Mouse (Mus musculus) liver, embryonic 12.5 days (tissue): Measurements from ENCODE around the gene Psma7. TPM values are rescaled to one million over a fixed set of nuclear protein-coding genes. Genes with fewer than 3 reads are reported as not detected.

Experiments used
- ATAC-seq: fragments of 200-750 bp; cut with Nextera tagmentation; 2 replicates; pipeline ENCODE4 v1.8.0; 2017; ENCODE audit warnings: moderate number of reproducible peaks, mild to moderate bottlenecking, moderate library complexity
- H3K27ac ChIP-seq: fragments of 300-500 bp; sonication (generic); 2 replicates; pipeline ENCODE4 v1.5.1; 2016; ENCODE audit warnings: mild to moderate bottlenecking
- H3K27me3 ChIP-seq: fragments of 300-500 bp; sonication (generic); replicated peaks from 2 replicates; pipeline ENCODE4 v1.6.1; 2016; ENCODE audit warnings: mild to moderate bottlenecking, moderate library complexity
- H3K36me3 ChIP-seq: fragments of 300-500 bp; sonication (generic); 2 replicates; pipeline ENCODE4 v1.6.1; 2016; ENCODE audit warnings: mild to moderate bottlenecking, moderate library complexity
- H3K4me1 ChIP-seq: fragments of 300-500 bp; sonication (generic); 2 replicates; pipeline ENCODE4 v1.6.1; 2016
- H3K4me2 ChIP-seq: fragments of 300-500 bp; sonication (generic); 2 replicates; pipeline ENCODE4 v1.6.1; 2016; ENCODE audit warnings: mild to moderate bottlenecking, moderate library complexity
- H3K4me3 ChIP-seq: fragments of 300-500 bp; sonication (generic); 2 replicates; pipeline ENCODE4 v1.5.1; 2016; ENCODE audit warnings: mild to moderate bottlenecking, moderate library complexity
- H3K9ac ChIP-seq: fragments of 300-500 bp; sonication (generic); 2 replicates; pipeline ENCODE4 v1.6.1; 2016; ENCODE audit warnings: mild to moderate bottlenecking, moderate library complexity
- H3K9me3 ChIP-seq: fragments of 300-500 bp; sonication (generic); replicated peaks from 2 replicates; pipeline ENCODE4 v1.6.1; 2016; ENCODE audit warnings: mild to moderate bottlenecking, moderate library complexity
- WGBS: fragments of 180-500 bp; shearing (Covaris S2); methylation state at CpG from one replicate; pipeline ENCODE4 v1.1.7; 2016; ENCODE audit not compliant: insufficient replicate concordance; 5-methylcytosine and 5-hydroxymethylcytosine counted together
- polyA plus RNA-seq: library from polyadenylated mRNA; unstranded; fragments of >200 nt; fragmentation: Nextera tagmentation; extraction: Ambion mirVana; gene quantifications from 2 replicates; pipeline ENCODE4 v1.2.1, GENCODE M21; 2016

Gene Psma7
- 455 and 456 TPM in 2 replicates for polyA plus RNA-seq

DNA sequence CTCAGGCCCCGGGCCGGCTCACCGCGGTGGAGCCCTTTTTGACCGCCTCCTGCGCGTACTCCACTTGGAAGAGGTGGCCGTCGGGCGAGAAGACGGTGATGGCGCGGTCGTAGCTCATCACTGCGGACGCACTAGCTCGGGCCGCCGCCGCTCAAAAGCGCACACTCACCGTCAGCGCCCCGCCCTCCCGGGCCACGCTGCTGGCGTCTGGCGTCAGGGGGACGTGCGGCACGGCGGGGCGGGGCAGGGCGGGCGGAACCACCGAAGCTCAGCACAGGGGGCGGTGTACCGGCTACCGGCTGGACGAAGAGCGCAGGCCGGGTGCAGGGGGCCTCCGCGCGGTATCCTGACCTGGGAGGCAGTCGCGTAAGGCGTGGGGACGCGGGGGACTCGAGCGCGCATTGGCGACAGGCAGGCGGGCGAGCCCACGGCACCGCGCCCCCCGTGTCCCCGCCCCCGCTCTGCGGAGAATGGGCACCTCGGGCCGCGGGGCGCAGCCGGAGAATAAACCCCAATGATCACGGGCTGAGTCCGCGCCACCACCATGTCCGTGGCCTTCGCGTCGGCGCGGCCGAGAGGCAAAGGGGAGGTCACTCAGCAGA lies at the start of gene Psma7, which contains the start of gene Ss18l1:
Gene Psma7, minus strand, starts transcription at position 178 of the 602 bp plus-strand sequence.
Gene Ss18l1, plus strand, starts transcription at position 254 of the 602 bp plus-strand sequence.
- Histone ChIP-seq H3K4me2 (peak within 1 kb of the TSS; percentile 97), H3K27ac (peak within 1 kb of the TSS; percentile 92), H3K9me3 (no peaks in the 10 kb centered on the region), H3K4me1 (peaks cover 38% of the 10 kb centered on the region), H3K9ac (peak within 1 kb of the TSS; percentile 90), H3K27me3 (peaks cover 17% of the 10 kb centered on the region; the same call in 1 of the 2 replicates), H3K4me3 (peak within 1 kb of the TSS; percentile 96), H3K36me3 (peaks cover 25% of the 10 kb centered on the region)
- under 1% methylated on average over 74 of the region's 78 CpGs for WGBS
- ATAC-seq, result peak; percentile 96

GRCm38 (mm10) chr2:180090285-180090684 lies 48.1 kb upstream of the Psma7 start:
- no peak overlapping the region for H3K4me2 ChIP-seq
- 64% methylated on average over 11 of the region's 11 CpGs for WGBS
- H3K36me3 ChIP-seq, result peaks cover 18% of the 10 kb centered on the region
- ATAC-seq, result no peak
- no peaks in the 10 kb centered on the region for H3K4me1 ChIP-seq
- no peak overlapping the region for H3K4me3 ChIP-seq
- no peak overlapping the region for H3K9ac ChIP-seq
- H3K27ac ChIP-seq, result no peak overlapping the region
- peaks cover 22% of the 10 kb centered on the region; the same call in 1 of the 2 replicates for H3K27me3 ChIP-seq
- H3K9me3 ChIP-seq, result no peaks in the 10 kb centered on the region

DNA sequence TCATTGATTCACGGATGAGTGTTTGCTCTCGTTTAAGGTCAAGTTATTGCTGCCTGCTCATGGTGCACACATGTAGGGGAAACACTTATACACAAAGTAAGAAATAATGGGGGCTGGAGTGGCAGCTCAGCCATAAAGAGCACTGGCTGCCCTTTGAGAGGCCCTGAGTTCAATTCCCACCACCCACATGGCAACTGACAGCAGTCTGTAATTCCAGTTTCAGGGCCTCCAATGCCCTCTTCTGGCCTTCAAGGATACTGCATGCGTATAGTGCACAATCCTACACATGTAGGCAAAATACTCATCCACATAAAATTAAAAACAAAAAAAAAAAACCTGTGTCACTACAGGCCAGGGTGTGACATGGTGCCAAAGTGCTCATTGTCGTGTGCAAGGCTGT lies 45.2 kb upstream of the Psma7 start:
- no peak for ATAC-seq
- Histone ChIP-seq H3K9ac (no peak overlapping the region), H3K9me3 (no peaks in the 10 kb centered on the region), H3K4me2 (no peak overlapping the region), H3K27me3 (peaks cover 20% of the 10 kb centered on the region; the same call in 1 of the 2 replicates), H3K4me1 (no peaks in the 10 kb centered on the region), H3K36me3 (peaks cover 32% of the 10 kb centered on the region), H3K27ac (no peak overlapping the region), H3K4me3 (no peak overlapping the region)
- 72% methylated on average over 4 of the region's 4 CpGs for WGBS

DNA sequence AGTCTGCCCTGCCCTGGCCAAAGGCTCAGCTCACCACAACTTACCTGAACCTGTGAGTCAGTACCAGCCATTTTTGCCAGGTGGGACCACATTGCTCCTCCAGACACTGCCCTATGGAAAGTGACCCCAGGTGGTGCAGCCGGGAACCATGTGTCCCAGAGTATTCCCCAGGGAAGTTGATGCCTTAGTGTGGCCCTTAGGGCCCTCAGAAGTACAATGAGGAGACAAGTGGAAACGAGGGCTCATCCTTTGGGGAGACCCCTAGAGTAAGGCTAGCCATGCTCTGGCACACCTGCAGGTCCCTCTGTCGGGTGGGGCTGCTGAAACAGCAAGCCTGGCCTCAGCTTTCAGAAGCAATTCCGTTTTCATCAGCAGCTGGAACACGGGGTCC lies 44.4 kb upstream of the Psma7 start:
- H3K4me2 ChIP-seq, result no peak overlapping the region
- no peaks in the 10 kb centered on the region for H3K4me1 ChIP-seq
- H3K27me3 ChIP-seq, result peaks cover 20% of the 10 kb centered on the region; the same call in 1 of the 2 replicates
- 75% methylated on average over 5 of the region's 5 CpGs for WGBS
- H3K27ac ChIP-seq, result no peak overlapping the region
- peaks cover 41% of the 10 kb centered on the region for H3K36me3 ChIP-seq
- no peak for ATAC-seq
- no peak overlapping the region for H3K4me3 ChIP-seq
- no peak overlapping the region for H3K9ac ChIP-seq
- no peaks in the 10 kb centered on the region for H3K9me3 ChIP-seq

DNA sequence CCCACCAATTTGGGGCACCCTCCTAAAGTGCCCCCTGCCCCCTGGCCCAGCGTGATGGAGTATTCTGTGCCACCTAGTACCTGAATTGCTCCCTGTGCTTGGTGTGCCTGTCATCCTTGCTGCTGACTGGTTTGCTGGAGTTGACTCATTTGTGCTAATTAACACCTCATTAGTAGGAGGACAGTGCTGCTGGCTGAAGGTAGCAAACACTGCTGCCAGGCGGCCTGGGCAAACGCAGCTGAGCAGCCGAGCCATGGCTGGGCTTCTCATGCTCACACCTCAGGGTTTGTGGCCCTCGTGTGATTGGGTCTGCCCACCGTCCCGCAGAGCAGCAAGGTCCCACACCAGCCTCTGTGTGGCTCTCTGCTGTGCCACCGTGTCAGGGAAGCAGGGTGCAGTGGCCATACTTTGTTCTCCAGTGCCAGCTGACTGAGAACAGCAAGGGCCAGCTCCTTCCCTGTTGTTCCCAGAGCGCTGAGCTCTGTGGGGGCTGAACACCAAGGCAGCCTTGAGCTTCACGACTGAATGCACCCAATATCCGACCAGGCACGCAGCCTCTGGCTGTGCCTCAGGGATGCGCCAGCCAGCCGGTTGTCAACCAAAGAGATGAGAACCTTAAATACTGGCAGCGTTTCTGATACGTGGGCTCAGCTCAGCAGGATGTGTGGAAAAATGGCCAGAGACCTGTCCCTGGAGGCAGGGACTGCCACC lies 43.8 kb upstream of the Psma7 start:
- H3K9me3 ChIP-seq, result no peaks in the 10 kb centered on the region
- WGBS, result 67% methylated on average over 16 of the region's 16 CpGs
- peaks cover 45% of the 10 kb centered on the region for H3K36me3 ChIP-seq
- H3K4me1 ChIP-seq, result no peaks in the 10 kb centered on the region
- no peak for ATAC-seq
- H3K4me2 ChIP-seq, result no peak overlapping the region
- no peak overlapping the region for H3K27ac ChIP-seq
- no peak overlapping the region for H3K4me3 ChIP-seq
- H3K9ac ChIP-seq, result no peak overlapping the region
- H3K27me3 ChIP-seq, result peaks cover 20% of the 10 kb centered on the region; the same call in 1 of the 2 replicates

DNA sequence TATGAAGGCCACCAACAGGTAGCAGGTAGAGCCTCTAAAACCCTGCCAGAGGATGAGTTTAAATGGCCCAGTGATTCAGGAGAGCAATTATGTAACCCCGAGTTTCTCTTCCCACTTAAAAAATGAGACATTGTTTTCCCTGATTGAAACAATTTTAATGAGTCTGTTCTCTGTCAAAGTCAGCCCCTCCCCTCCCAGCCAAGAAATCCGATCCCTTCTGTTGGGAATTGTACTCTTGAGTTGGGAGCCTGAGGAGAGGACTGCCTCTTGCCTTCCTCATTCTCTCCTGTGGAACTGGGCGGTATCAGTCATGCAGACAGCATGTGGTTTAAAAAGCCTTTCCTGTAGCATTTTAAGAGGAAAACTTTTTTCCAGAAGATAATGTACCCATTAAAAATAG lies 42.3 kb upstream of the Psma7 start:
- Histone ChIP-seq H3K4me1 (no peaks in the 10 kb centered on the region), H3K4me3 (no peak overlapping the region)
- 48% methylated on average over 3 of the region's 3 CpGs for WGBS

DNA sequence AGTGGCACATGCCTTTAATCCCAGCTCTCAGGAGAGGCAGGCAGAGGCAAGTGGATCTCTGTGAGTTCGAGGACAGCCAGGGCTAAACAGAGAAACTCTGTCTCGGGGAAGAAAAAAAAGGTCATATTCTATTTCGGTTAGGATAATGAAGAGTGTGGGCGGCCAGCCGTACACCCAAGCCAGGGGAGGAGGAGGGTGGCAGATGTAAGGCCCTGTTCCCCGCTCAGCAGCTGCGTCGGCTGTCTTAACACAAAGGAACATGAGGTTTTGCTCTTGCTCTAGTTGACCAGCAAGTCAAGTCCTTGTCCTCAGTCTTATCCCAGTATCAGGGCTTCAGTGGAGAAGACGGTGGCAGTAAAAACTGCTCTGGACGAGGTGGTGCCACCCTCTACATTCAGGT lies 40.8 kb upstream of the Psma7 start:
- WGBS, result 86% methylated on average over 10 of the region's 10 CpGs
- Histone ChIP-seq H3K9ac (no peak overlapping the region), H3K27ac (no peak overlapping the region), H3K36me3 (peaks cover 59% of the 10 kb centered on the region), H3K4me1 (no peaks in the 10 kb centered on the region), H3K9me3 (no peaks in the 10 kb centered on the region), H3K27me3 (no peaks in the 10 kb centered on the region), H3K4me3 (no peak overlapping the region), H3K4me2 (no peak overlapping the region)
- no peak for ATAC-seq

More for the DNA sequence above, 42.3 kb upstream of the Psma7 start:
- Histone ChIP-seq H3K9ac (no peak overlapping the region), H3K27me3 (peaks cover 7% of the 10 kb centered on the region; the same call in 1 of the 2 replicates), H3K36me3 (peaks cover 48% of the 10 kb centered on the region), H3K9me3 (no peaks in the 10 kb centered on the region), H3K27ac (no peak overlapping the region), H3K4me2 (no peak overlapping the region)
- ATAC-seq, result no peak

- Histone ChIP-seq H3K9ac (no peak overlapping the region), H3K27me3 (no peaks in the 10 kb centered on the region), H3K4me1 (no peaks in the 10 kb centered on the region), H3K4me3 (no peak overlapping the region), H3K9me3 (no peaks in the 10 kb centered on the region), H3K27ac (no peak overlapping the region), H3K36me3 (peaks cover 50% of the 10 kb centered on the region), H3K4me2 (no peak overlapping the region)
- ATAC-seq, result no peak
- WGBS, result 83% methylated on average over 8 of the region's 8 CpGs
Observed at GRCm38 (mm10) chr2:180080680-180081079, 38.4 kb upstream of the Psma7 start.

DNA sequence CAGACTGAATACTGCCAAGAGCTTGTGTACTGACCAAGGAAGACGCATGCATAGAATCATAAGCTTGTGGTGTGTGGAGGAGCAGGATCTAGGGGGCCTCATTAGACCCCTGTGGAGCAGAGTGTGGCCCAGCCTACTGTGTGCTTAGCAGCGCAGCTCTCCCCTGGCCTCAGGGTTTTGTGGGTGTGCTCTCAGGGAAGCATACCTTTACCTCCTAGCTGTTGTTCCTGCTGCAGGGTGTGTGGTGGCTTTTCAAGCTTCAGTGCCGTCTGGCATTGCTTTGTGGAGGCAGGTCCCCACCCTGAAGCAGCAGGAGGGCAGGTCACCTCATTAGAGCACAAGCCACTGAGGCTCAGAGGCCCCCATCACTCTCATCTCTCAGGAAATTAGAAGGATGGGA lies 35.4 kb upstream of the Psma7 start:
- H3K4me1 ChIP-seq, result no peaks in the 10 kb centered on the region
- H3K4me2 ChIP-seq, result no peak overlapping the region
- H3K9me3 ChIP-seq, result no peaks in the 10 kb centered on the region
- no peak overlapping the region for H3K27ac ChIP-seq
- no peaks in the 10 kb centered on the region for H3K27me3 ChIP-seq
- no peak for ATAC-seq
- H3K9ac ChIP-seq, result no peak overlapping the region
- WGBS, result 76% methylated on average over 3 of the region's 3 CpGs
- H3K36me3 ChIP-seq, result peaks cover 39% of the 10 kb centered on the region
- H3K4me3 ChIP-seq, result no peak overlapping the region

DNA sequence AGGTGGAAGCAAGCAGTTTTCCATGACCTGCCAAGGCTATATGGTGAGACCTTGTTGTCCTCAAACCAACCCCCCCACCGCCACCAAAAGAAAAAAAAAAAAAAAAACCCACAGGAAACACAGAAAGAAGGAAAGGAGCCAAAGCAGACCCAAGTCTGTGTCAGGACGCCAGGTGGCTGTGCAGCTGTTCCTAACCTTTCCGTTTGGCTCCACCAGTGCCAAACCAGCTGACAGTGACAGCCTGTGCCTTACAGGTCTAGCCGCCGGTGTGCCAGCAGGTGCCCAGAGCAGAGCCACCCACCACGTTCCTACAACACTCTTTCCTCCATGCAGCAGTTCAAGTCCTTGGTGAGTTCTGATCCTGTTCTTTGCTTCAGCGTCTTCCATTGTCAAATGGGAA lies 30.7 kb upstream of the Psma7 start:
- no peaks in the 10 kb centered on the region for H3K9me3 ChIP-seq
- H3K4me3 ChIP-seq, result no peak overlapping the region
- WGBS, result 81% methylated on average over 7 of the region's 7 CpGs
- no peak for ATAC-seq
- no peak overlapping the region for H3K9ac ChIP-seq
- peaks cover 19% of the 10 kb centered on the region for H3K36me3 ChIP-seq
- H3K27me3 ChIP-seq, result no peaks in the 10 kb centered on the region
- H3K4me1 ChIP-seq, result peaks cover 17% of the 10 kb centered on the region
- H3K4me2 ChIP-seq, result no peak overlapping the region
- no peak overlapping the region for H3K27ac ChIP-seq

DNA sequence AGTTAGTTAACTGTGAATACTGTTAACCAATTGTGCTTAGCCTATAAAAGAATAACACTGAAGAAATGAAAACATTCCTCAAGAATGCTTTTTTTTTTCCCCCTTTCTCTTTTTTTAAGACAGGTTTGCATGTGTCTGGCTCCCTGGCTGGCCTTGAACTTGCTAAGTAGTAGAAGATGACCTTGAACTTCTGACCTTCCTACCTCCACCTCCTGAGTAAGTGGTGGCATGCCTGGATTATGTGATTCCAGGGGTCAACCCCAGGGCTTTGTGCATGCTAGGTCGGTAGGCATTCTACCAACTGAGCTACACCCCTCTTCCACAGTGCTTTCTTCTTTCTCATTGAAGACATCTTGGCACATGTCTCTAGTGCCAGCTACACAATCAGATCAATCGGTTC lies 29.4 kb upstream of the Psma7 start:
- 83% methylated on average over 2 of the region's 2 CpGs for WGBS
- H3K4me1 ChIP-seq, result peaks cover 17% of the 10 kb centered on the region
- no peaks in the 10 kb centered on the region for H3K9me3 ChIP-seq
- no peak for ATAC-seq
- no peak overlapping the region; the same call in 1 of the 2 replicates for H3K9ac ChIP-seq
- peaks cover 21% of the 10 kb centered on the region for H3K36me3 ChIP-seq
- H3K4me3 ChIP-seq, result no peak overlapping the region
- H3K27me3 ChIP-seq, result no peaks in the 10 kb centered on the region
- H3K4me2 ChIP-seq, result no peak overlapping the region
- H3K27ac ChIP-seq, result no peak overlapping the region
